Mouse (Mus musculus) stomach, embryonic 14.5 days (tissue): Measurements from ENCODE around the gene Cc2d1a. TPM values are rescaled to one million over a fixed set of nuclear protein-coding genes. Genes with fewer than 3 reads are reported as not detected.

Source experiments
- ATAC-seq: fragments of 200-750 bp; cut with Nextera tagmentation; 2 replicates; pipeline ENCODE4 v1.8.0; 2017; ENCODE audit warnings: low read depth, moderate TSS enrichment; ENCODE audit not compliant: insufficient number of reproducible peaks, insufficient read depth, low FRiP score
- H3K27ac ChIP-seq: fragments of 300-500 bp; sonication (generic); 2 replicates; pipeline ENCODE4 v1.5.1; 2014; ENCODE audit warnings: mild to moderate bottlenecking, low read length, moderate library complexity, mixed read lengths
- H3K27me3 ChIP-seq: fragments of 300-500 bp; sonication (generic); 2 replicates; pipeline ENCODE4 v1.6.1; 2014; ENCODE audit warnings: low read length, control low read depth, mixed read lengths; ENCODE audit not compliant: control insufficient read depth, insufficient read depth
- H3K36me3 ChIP-seq: fragments of 300-500 bp; sonication (generic); 2 replicates; pipeline ENCODE4 v1.6.1; 2014; ENCODE audit warnings: mild to moderate bottlenecking, control low read depth, low read length, moderate library complexity, mixed read lengths; ENCODE audit not compliant: control insufficient read depth, insufficient read depth
- H3K4me1 ChIP-seq: fragments of 300-500 bp; sonication (generic); 2 replicates; pipeline ENCODE4 v1.6.1; 2014; ENCODE audit warnings: low read length, control low read depth, mixed read lengths; ENCODE audit not compliant: control insufficient read depth, insufficient read depth
- H3K4me2 ChIP-seq: fragments of 300-500 bp; sonication (generic); replicated peaks from 2 replicates; pipeline ENCODE4 v1.6.1; 2014; ENCODE audit warnings: low read depth, low read length, control low read depth
- H3K4me3 ChIP-seq: fragments of 300-500 bp; sonication (generic); 2 replicates; pipeline ENCODE4 v1.5.1; 2014; ENCODE audit warnings: low read depth, low read length, control low read depth
- H3K9ac ChIP-seq: fragments of 300-500 bp; sonication (generic); replicated peaks from 2 replicates; pipeline ENCODE4 v1.6.1; 2014; ENCODE audit warnings: low read depth, mild to moderate bottlenecking, control low read depth, low read length, moderate library complexity, mixed read lengths
- H3K9me3 ChIP-seq: fragments of 300-500 bp; sonication (generic); 2 replicates; pipeline ENCODE4 v1.6.1; 2016; ENCODE audit warnings: low read depth, low read length, control low read depth; ENCODE audit not compliant: control insufficient read depth
- WGBS: fragments of 180-500 bp; shearing (Covaris S2); extraction: QIAGEN DNeasy Blood & Tissue Kit; methylation state at CpG from one replicate; pipeline ENCODE4 v1.1.7; 2014; 5-methylcytosine and 5-hydroxymethylcytosine counted together
- polyA plus RNA-seq: library from polyadenylated mRNA; unstranded; fragments of >200 nt; fragmentation: Nextera tagmentation; extraction: Ambion mirVana; gene quantifications from 2 replicates; pipeline ENCODE4 v1.2.1, GENCODE M21; 2014

Gene Cc2d1a
- polyA plus RNA-seq, 1 experiment from 2014 or later = 18.2 TPM

GRCm38 (mm10) chr8:84157620-84158019, 9.9 kb upstream of the Cc2d1a start:
- no peak for ATAC-seq
- Histone ChIP-seq H3K9ac (no peak overlapping the region), H3K4me2 (no peak overlapping the region), H3K36me3 (peaks cover 9% of the 10 kb centered on the region; the same call in 1 of the 2 replicates), H3K4me3 (no peak overlapping the region), H3K4me1 (no peaks in the 10 kb centered on the region), H3K27me3 (no peaks in the 10 kb centered on the region), H3K9me3 (no peaks in the 10 kb centered on the region), H3K27ac (no peak overlapping the region)
- 92% methylated on average over 4 of the region's 4 CpGs for WGBS

- Histone ChIP-seq H3K4me2 (no peak overlapping the region), H3K27me3 (no peaks in the 10 kb centered on the region), H3K4me1 (peaks cover 17% of the 10 kb centered on the region), H3K9me3 (no peaks in the 10 kb centered on the region), H3K36me3 (no peaks in the 10 kb centered on the region), H3K4me3 (no peak overlapping the region), H3K27ac (no peak overlapping the region), H3K9ac (no peak overlapping the region)
- WGBS = 62% methylated on average over 3 of the region's 3 CpGs
- ATAC-seq = no peak
Measured at GRCm38 (mm10) chr8:84149181-84149580, 1.4 kb upstream of the Cc2d1a start.

GRCm38 (mm10) chr8:84148531-84148850, 755 bp upstream of the Cc2d1a start:
- peaks cover 5% of the 10 kb centered on the region for H3K36me3 ChIP-seq
- H3K4me3 ChIP-seq = peak overlapping the region; percentile 63; the same call in 1 of the 2 replicates
- peaks cover 17% of the 10 kb centered on the region for H3K4me1 ChIP-seq
- no peaks in the 10 kb centered on the region for H3K27me3 ChIP-seq
- H3K27ac ChIP-seq = no peak overlapping the region
- WGBS = 85% methylated on average over 5 of the region's 5 CpGs
- peak overlapping the region; percentile 88; the same call in 1 of the 2 replicates for H3K4me2 ChIP-seq
- no peak overlapping the region for H3K9ac ChIP-seq
- no peaks in the 10 kb centered on the region for H3K9me3 ChIP-seq
- ATAC-seq = no peak

- Histone ChIP-seq H3K4me2 (peak overlapping the region; percentile 88), H3K9me3 (no peaks in the 10 kb centered on the region), H3K36me3 (peaks cover 16% of the 10 kb centered on the region), H3K9ac (peak overlapping the region; percentile 83), H3K27ac (peak overlapping the region; percentile 79), H3K27me3 (no peaks in the 10 kb centered on the region), H3K4me1 (peaks cover 17% of the 10 kb centered on the region), H3K4me3 (peak overlapping the region; percentile 63)
- peak; percentile 48; the same call in 1 of the 2 replicates for ATAC-seq
- 5% methylated on average over 13 of the region's 14 CpGs for whole genome bisulfite sequencing
Measured at GRCm38 (mm10) chr8:84147324-84147766, 391 bp downstream of the Cc2d1a start.

GRCm38 (mm10) chr8:84144636-84145245, 3.0 kb downstream of the Cc2d1a start:
- no peak overlapping the region for H3K4me2 ChIP-seq
- WGBS = 89% methylated on average over 8 of the region's 8 CpGs
- H3K4me3 ChIP-seq = no peak overlapping the region
- no peak overlapping the region for H3K9ac ChIP-seq
- H3K27ac ChIP-seq = no peak overlapping the region
- ATAC-seq = no peak
- peaks cover 37% of the 10 kb centered on the region for H3K36me3 ChIP-seq
- peaks cover 17% of the 10 kb centered on the region for H3K4me1 ChIP-seq
- H3K27me3 ChIP-seq = no peaks in the 10 kb centered on the region
- no peaks in the 10 kb centered on the region for H3K9me3 ChIP-seq

- no peak overlapping the region for H3K9ac ChIP-seq
- no peaks in the 10 kb centered on the region for H3K9me3 ChIP-seq
- H3K36me3 ChIP-seq = peaks cover 64% of the 10 kb centered on the region
- no peak overlapping the region for H3K4me3 ChIP-seq
- H3K4me1 ChIP-seq = no peaks in the 10 kb centered on the region
- H3K27me3 ChIP-seq = no peaks in the 10 kb centered on the region
- WGBS = 83% methylated on average over 4 of the region's 4 CpGs
- no peak overlapping the region for H3K27ac ChIP-seq
- no peak for ATAC-seq
- H3K4me2 ChIP-seq = no peak overlapping the region
Measured at GRCm38 (mm10) chr8:84140838-84141237, 6.9 kb downstream of the Cc2d1a start.

- Histone ChIP-seq H3K27me3 (no peaks in the 10 kb centered on the region), H3K4me3 (no peak overlapping the region), H3K4me1 (no peaks in the 10 kb centered on the region), H3K9ac (no peak overlapping the region), H3K9me3 (no peaks in the 10 kb centered on the region), H3K27ac (no peak overlapping the region), H3K4me2 (no peak overlapping the region), H3K36me3 (peaks cover 78% of the 10 kb centered on the region)
- ATAC-seq = no peak
- WGBS = 90% methylated on average over 3 of the region's 3 CpGs
Measured at GRCm38 (mm10) chr8:84137848-84138247, 9.9 kb downstream of the Cc2d1a start.

- Histone ChIP-seq H3K36me3 (peaks cover 38% of the 10 kb centered on the region), H3K27ac (no peak overlapping the region)
Measured at GRCm38 (mm10) chr8:84132225-84132624, 15.5 kb downstream of the Cc2d1a start.

GRCm38 (mm10) chr8:84130806-84131205, 16.9 kb downstream of the Cc2d1a start:
- H3K36me3 ChIP-seq = peaks cover 25% of the 10 kb centered on the region
- H3K4me1 ChIP-seq = no peaks in the 10 kb centered on the region
- no peak for ATAC-seq
- H3K4me2 ChIP-seq = no peak overlapping the region
- H3K4me3 ChIP-seq = no peak overlapping the region
- H3K9me3 ChIP-seq = no peaks in the 10 kb centered on the region
- no peak overlapping the region for H3K27ac ChIP-seq
- no peak overlapping the region for H3K9ac ChIP-seq
- H3K27me3 ChIP-seq = no peaks in the 10 kb centered on the region
- WGBS = 46% methylated on average over 30 of the region's 30 CpGs

More at GRCm38 (mm10) chr8:84132225-84132624, 15.5 kb downstream of the Cc2d1a start:
- Histone ChIP-seq H3K4me1 (no peaks in the 10 kb centered on the region), H3K4me2 (no peak overlapping the region), H3K9ac (no peak overlapping the region), H3K27me3 (no peaks in the 10 kb centered on the region), H3K9me3 (no peaks in the 10 kb centered on the region), H3K4me3 (no peak overlapping the region)
- 82% methylated on average over 8 of the region's 8 CpGs for WGBS
- no peak for ATAC-seq
